Mouse (Mus musculus) intestine, postnatal 0 days (tissue): Measurements from ENCODE around the gene Dnal4. TPM values are rescaled to one million over a fixed set of nuclear protein-coding genes. Genes with fewer than 3 reads are reported as not detected.

Experiments
- ATAC-seq: fragments of 200-750 bp; cut with Nextera tagmentation; 2 replicates; pipeline ENCODE4 v1.8.0; 2017; ENCODE audit warnings: mild to moderate bottlenecking, moderate TSS enrichment, moderate library complexity
- H3K27ac ChIP-seq: fragments of 300-500 bp; sonication (generic); 2 replicates; pipeline ENCODE4 v1.5.1; 2014; ENCODE audit warnings: mild to moderate bottlenecking, low read depth, low read length, moderate library complexity
- H3K27me3 ChIP-seq: fragments of 300-500 bp; sonication (generic); replicated peaks from 2 replicates; pipeline ENCODE4 v1.6.1; 2014; ENCODE audit warnings: low read length, mixed read lengths; ENCODE audit not compliant: control insufficient read depth, insufficient read depth
- H3K36me3 ChIP-seq: fragments of 300-500 bp; sonication (generic); 2 replicates; pipeline ENCODE4 v1.6.1; 2014; ENCODE audit warnings: mild to moderate bottlenecking, moderate library complexity; ENCODE audit not compliant: control insufficient read depth, insufficient read depth
- H3K4me1 ChIP-seq: fragments of 300-500 bp; sonication (generic); replicated peaks from 2 replicates; pipeline ENCODE4 v1.6.1; 2014; ENCODE audit warnings: antibody characterized with exemption, low read length, mixed read lengths; ENCODE audit not compliant: control insufficient read depth, insufficient read depth
- H3K4me2 ChIP-seq: fragments of 300-500 bp; sonication (generic); replicated peaks from 2 replicates; pipeline ENCODE4 v1.6.1; 2014; ENCODE audit warnings: low read depth, mild to moderate bottlenecking, moderate library complexity
- H3K4me3 ChIP-seq: fragments of 300-500 bp; sonication (generic); 2 replicates; pipeline ENCODE4 v1.5.1; 2014; ENCODE audit warnings: low read depth, low read length
- H3K9ac ChIP-seq: fragments of 300-500 bp; sonication (generic); 2 replicates; pipeline ENCODE4 v1.6.1; 2014; ENCODE audit warnings: mild to moderate bottlenecking, low read depth, low read length
- H3K9me3 ChIP-seq: fragments of 300-500 bp; sonication (generic); 2 replicates; pipeline ENCODE4 v1.6.1; 2016; ENCODE audit warnings: mixed run types; ENCODE audit not compliant: control insufficient read depth
- CTCF ChIP-seq: sonication (generic); IDR thresholded peaks from 2 replicates; pipeline ENCODE4 v1.5.1; 2016; ENCODE audit warnings: low read depth, mild to moderate bottlenecking, control low read depth, antibody characterized with exemption, moderate library complexity
- WGBS: fragments of 180-500 bp; shearing (Covaris S2); extraction: QIAGEN DNeasy Blood & Tissue Kit; methylation state at CpG from one replicate; pipeline ENCODE4 v1.1.7; 2014; 5-methylcytosine and 5-hydroxymethylcytosine counted together
- polyA plus RNA-seq: library from polyadenylated mRNA; unstranded; fragments of >200 nt; fragmentation: Nextera tagmentation; extraction: Ambion mirVana; gene quantifications from 2 replicates; pipeline ENCODE4 v1.2.1, GENCODE M21; 2015

The Dnal4 gene
- polyA plus RNA-seq, 1 experiment from 2014 or later: 19.5 TPM

DNA sequence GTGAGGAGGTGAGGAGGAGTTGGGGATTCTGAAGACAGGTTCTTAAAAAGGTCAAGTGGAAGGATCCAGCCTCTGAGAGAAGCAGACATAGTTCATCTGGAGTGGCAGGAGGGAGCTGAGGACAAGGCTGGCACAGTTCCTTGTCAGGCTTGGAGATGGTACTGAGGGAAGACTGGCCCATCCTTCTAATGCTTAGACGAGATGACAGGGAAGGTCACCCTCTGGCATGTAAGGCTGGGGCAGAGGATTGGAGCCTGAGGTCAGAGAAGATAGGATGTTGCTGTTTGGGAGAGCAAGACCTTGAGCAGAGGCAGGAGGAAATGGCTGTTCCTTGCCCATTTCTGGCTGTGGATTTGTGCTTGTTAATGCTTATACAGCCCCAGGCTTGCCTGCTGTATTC, 7.4 kb upstream of the Dnal4 start:
- H3K4me3 ChIP-seq: no peak overlapping the region
- no peak for TF ChIP-seq CTCF
- no peak for ATAC-seq

DNA sequence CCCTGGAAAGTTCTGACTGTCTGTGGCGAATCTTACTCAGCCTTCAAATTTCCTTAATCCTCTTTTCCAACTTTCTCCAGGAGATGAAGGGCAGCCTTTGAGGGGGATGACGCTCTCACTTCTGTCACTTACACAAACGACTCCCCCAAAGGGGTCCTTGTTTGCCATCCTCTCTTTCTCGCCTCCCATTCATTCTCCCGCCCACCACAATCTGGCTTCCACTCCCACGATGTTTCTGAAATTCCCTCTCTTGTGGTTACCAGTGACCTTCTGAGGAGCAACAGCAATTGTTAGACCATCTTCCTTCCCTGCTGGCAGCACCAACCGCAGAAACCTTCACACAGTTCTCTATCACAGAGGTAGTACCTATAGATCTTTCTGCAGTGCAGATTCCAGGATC, 2.0 kb downstream of the Dnal4 start:
- no peak for ATAC-seq
- no peak overlapping the region for H3K4me2 ChIP-seq
- 61% methylated on average over 7 of the region's 7 CpGs for WGBS

More for the DNA sequence above, 7.4 kb upstream of the Dnal4 start:
- H3K4me2 ChIP-seq: no peak overlapping the region
- H3K27me3 ChIP-seq: no peaks in the 10 kb centered on the region
- WGBS: 56% methylated on average over 1 of the region's 1 CpGs
- H3K9ac ChIP-seq: no peak overlapping the region
- H3K9me3 ChIP-seq: no peaks in the 10 kb centered on the region
- no peaks in the 10 kb centered on the region for H3K4me1 ChIP-seq
- H3K36me3 ChIP-seq: no peaks in the 10 kb centered on the region
- no peak overlapping the region for H3K27ac ChIP-seq

DNA sequence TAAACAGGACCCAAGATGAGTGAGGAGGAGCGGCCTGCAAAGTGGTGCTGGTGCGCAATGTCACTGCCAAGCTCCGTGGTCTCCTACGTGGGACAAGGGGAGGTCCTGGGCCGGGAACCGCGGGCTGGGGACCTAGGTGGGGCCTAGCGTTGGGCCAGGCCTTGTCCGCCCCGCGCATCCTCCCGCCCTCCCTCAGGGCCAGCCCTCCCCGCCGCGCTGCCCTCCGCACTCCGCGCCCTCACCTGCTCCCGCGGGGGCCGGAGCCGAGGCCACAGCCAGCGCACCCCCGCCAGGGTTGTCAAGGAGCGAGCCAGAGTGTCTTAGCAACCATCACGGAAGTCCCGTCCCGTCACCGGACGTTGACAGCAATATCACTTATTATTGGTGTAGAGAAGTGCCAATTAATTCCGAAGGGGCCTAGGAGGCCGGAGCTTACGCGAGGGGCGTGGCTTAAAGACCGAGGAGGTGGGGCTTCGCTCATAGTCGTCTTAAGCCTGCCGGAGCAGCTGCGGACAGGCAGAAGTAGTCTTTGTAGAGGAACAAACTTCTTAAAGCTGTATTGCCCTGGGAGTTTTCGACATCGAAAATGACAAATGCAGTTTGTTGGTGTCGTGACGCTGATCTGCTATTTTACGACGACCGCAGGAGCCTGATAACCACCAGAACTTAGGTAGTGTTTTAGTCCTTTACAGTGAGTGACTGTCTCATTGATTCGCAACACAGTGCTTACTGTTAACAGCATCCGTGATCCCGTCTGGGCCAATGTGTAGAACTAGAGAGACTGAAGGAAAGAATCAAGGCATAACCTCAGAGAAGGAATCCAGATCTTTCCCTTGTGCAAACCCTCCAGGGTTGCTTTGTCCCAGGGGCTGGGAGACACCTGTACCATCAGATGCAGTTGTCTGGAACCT, 3.3 kb downstream of the Dnal4 start:
- Histone ChIP-seq H3K27ac (peak overlapping the region; percentile 64), H3K4me1 (peaks cover 6% of the 10 kb centered on the region; the same call in 1 of the 2 replicates), H3K36me3 (no peaks in the 10 kb centered on the region), H3K27me3 (no peaks in the 10 kb centered on the region), H3K4me2 (peak overlapping the region; percentile 83), H3K4me3 (peak overlapping the region; percentile 89), H3K9me3 (no peaks in the 10 kb centered on the region), H3K9ac (peak overlapping the region; percentile 78)
- peak; percentile 98 for ATAC-seq
- TF ChIP-seq CTCF: no peak
- under 1% methylated on average over 50 of the region's 50 CpGs for WGBS

More for the DNA sequence above, 2.0 kb downstream of the Dnal4 start:
- no peak for TF ChIP-seq CTCF
- Histone ChIP-seq H3K4me1 (peaks cover 6% of the 10 kb centered on the region; the same call in 1 of the 2 replicates), H3K9me3 (no peaks in the 10 kb centered on the region), H3K4me3 (no peak overlapping the region), H3K27me3 (no peaks in the 10 kb centered on the region), H3K9ac (no peak overlapping the region), H3K27ac (no peak overlapping the region), H3K36me3 (no peaks in the 10 kb centered on the region)

DNA sequence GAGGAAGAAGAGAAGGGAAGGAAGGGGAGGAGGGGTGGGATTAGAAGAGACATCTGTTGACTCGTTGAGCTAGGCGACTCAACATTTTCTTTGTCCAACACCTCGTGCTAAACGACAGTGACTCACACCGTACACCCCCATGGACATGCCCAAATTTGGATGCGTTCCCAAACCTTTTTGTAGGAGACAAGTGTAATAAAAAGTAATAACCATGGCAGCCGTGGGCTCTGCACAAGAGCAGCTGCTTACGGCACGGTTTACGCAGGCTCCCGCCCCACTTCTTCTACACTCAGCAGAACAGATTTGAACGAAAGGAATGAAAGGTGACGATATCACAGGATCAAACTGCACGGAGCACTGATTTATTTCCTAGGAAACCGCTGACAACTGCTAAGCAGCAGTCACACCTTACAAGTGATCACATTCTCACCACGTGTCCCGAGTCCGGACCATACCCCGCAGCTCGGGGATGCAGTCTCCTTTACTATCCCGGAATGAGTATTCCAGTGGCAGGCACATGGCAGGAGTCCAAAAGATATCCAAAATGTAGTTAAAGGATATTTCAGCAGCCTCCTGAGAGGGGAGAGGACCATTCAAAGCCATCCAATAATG, 6.9 kb downstream of the Dnal4 start:
- Histone ChIP-seq H3K4me1 (peaks cover 6% of the 10 kb centered on the region; the same call in 1 of the 2 replicates), H3K27ac (no peak overlapping the region), H3K4me3 (no peak overlapping the region), H3K9ac (no peak overlapping the region), H3K4me2 (no peak overlapping the region), H3K36me3 (no peaks in the 10 kb centered on the region), H3K27me3 (no peaks in the 10 kb centered on the region), H3K9me3 (no peaks in the 10 kb centered on the region)
- WGBS: 64% methylated on average over 21 of the region's 21 CpGs
- no peak for TF ChIP-seq CTCF
- ATAC-seq: no peak

DNA sequence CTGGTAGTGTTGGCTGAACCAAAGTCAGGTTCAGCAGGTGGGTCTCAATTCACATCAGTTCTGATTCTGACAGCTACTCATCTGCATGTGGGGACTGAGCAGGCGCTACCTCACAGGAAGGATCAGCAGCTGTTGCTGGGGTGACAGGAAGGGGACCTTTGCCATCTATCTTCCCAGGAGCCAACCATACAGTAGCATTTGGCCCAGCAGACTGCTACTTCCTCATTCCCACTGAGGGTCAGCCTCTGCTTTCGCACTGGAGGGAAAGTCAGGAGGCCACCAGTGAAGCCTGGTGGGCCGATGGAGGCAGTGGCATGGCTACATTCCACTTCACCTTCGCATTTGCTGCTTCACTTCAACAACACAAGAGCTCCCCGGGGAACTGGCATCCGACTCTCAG, 9.3 kb downstream of the Dnal4 start:
- Histone ChIP-seq H3K9ac (no peak overlapping the region), H3K4me1 (no peaks in the 10 kb centered on the region), H3K36me3 (peaks cover 4% of the 10 kb centered on the region; the same call in 1 of the 2 replicates), H3K4me2 (no peak overlapping the region), H3K27me3 (no peaks in the 10 kb centered on the region), H3K27ac (no peak overlapping the region), H3K4me3 (no peak overlapping the region), H3K9me3 (no peaks in the 10 kb centered on the region)
- 77% methylated on average over 6 of the region's 6 CpGs for WGBS
- ATAC-seq: no peak
- no peak for TF ChIP-seq CTCF

DNA sequence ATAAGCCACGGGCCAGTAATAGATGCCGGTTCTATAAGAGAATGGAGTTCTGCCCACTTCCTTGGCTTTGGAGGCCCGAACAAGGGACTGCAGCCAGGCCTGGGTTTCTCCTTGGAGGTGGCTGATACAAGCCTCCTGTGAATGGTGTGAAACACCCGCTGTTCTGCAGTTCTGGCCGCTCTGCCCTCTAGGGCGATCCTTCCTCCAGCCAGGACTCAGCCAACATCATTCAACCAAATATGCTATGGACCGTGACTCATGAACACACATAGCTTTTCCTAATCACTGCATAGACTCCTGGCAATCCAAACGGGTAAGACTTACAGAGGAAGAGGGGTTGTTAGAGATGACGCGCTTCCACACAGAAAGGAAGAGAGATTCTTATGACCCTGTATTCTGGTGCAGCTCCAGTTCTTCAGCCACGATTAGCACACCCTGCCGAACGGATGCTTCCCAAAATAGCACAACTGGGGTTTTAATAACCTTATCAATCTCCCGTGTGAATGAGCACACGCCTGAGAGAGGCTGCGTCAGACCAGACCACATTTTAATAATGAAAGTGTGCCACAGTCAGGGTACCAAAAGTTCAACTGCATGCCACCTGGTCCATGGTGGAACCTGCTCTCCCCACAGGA, 10.2 kb downstream of the Dnal4 start:
- Histone ChIP-seq H3K4me3 (no peak overlapping the region), H3K27ac (no peak overlapping the region), H3K27me3 (no peaks in the 10 kb centered on the region), H3K4me1 (no peaks in the 10 kb centered on the region), H3K9me3 (no peaks in the 10 kb centered on the region), H3K4me2 (no peak overlapping the region), H3K9ac (no peak overlapping the region), H3K36me3 (peaks cover 11% of the 10 kb centered on the region; the same call in 1 of the 2 replicates)
- 78% methylated on average over 16 of the region's 16 CpGs for WGBS
- TF ChIP-seq CTCF: no peak
- no peak for ATAC-seq
